Mouse (Mus musculus): ENCODE measurements at regions not wholly inside any gene's neighbourhood (a gene's known extent, or its start where the extent isn't known, plus 50 kb on each side); places are given as distances from the start of the nearest gene placed in this dataset.

DNA sequence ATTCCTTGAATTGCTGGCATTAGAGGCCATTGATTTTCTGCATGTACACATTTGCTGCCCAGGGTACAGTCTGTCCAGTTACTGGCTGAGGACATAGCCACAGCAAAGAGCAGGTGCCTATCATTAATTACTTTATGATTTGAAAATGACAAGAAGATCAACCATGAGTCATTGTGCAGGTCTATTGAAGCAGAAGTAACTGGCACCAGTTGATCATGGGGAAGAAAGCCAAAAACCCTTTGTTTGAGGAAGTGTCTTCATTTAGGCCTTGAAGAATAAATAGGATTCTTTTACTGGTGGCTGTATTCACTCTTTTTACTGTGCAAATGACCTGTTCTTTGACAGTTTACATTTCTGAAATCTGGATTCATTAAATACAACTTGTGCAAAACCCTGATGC, 863.0 kb downstream of the Serpinb8 start:
- H3K4me3 ChIP-seq (ENCODE audit: low read depth, low read length) = no peak overlapping the region
- H3K27ac ChIP-seq (ENCODE audit: low read length) = no peak overlapping the region
- no peak overlapping the region for H3K9ac ChIP-seq (replicated peaks; ENCODE audit: low read depth)
- no peak overlapping the region for H3K4me2 ChIP-seq (replicated peaks; ENCODE audit: low read depth, low read length)
- H3K27me3 ChIP-seq (replicated peaks; ENCODE audit: insufficient read depth, low read length) = no peaks in the 10 kb centered on the region
- ATAC-seq (no peak), DNase-seq (ENCODE audit: low spot score) (no peak)
- H3K4me1 ChIP-seq (ENCODE audit: insufficient read depth, low read depth, low read length) = no peaks in the 10 kb centered on the region
- no peaks in the 10 kb centered on the region for H3K36me3 ChIP-seq (ENCODE audit: insufficient read depth, low read length)
- TF ChIP-seq CTCF (IDR thresholded peaks at IDR 0.05) (no peak), EP300 (IDR thresholded peaks at IDR 0.05) (no peak)
- no peaks in the 10 kb centered on the region for H3K9me3 ChIP-seq (ENCODE audit: low read length)

DNA sequence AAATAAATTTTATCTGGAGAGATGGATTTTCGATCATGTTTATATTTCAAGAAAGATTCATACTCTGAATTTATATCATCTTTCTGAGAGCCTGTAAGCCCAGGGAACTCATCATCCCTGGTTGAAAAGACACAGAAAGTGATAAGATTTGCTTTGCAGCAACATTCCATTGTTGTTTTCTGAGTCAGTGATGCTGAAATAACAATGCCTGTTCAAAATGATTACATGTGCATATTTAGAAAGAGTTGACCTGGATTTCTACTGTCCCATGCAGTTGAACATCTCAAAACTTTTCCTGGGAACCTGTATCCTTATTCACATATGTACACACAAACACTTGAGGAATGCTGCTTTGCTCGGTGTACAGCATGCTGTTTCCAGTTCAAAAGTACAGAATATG, 882.2 kb downstream of the Serpinb8 start:
- Histone ChIP-seq H3K9ac (replicated peaks; ENCODE audit: low read depth) (no peak overlapping the region), H3K4me3 (ENCODE audit: low read depth, low read length) (no peak overlapping the region), H3K4me1 (ENCODE audit: insufficient read depth, low read depth, low read length) (no peaks in the 10 kb centered on the region), H3K27ac (ENCODE audit: low read length) (no peak overlapping the region), H3K4me2 (replicated peaks; ENCODE audit: low read depth, low read length) (no peak overlapping the region), H3K27me3 (replicated peaks; ENCODE audit: insufficient read depth, low read length) (no peaks in the 10 kb centered on the region), H3K36me3 (ENCODE audit: insufficient read depth, low read length) (no peaks in the 10 kb centered on the region), H3K9me3 (ENCODE audit: low read length) (no peaks in the 10 kb centered on the region)
- WGBS = 77% methylated on average over 2 of the region's 2 CpGs
- ATAC-seq (no peak), DNase-seq (ENCODE audit: low spot score) (no peak)
- no peak for TF ChIP-seq EP300 (IDR thresholded peaks at IDR 0.05)
- TF ChIP-seq CTCF (IDR thresholded peaks at IDR 0.05) = no peak

DNA sequence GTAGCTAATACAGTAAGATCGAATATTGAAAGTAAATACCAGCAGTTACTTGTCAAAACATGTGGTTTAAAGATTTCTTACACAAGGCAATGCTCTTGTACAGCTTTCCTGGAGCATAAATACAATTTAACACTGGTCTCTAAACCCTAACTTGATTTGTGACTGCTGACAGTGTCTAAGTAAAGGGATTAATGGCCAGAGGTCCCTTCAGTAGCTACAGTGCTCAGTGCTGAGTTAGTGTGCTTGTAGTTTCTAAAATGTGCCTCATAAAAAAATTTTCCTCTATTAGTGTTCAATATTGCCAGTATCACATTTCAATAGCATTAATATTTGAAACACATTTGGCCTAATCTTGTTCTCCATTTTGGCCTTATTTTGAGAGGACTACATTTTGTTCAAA, 909.0 kb downstream of the Serpinb8 start:
- DNase-seq (ENCODE audit: low spot score) (no peak), ATAC-seq (no peak)
- Histone ChIP-seq H3K9ac (replicated peaks; ENCODE audit: low read depth) (no peak overlapping the region), H3K4me3 (ENCODE audit: low read depth, low read length) (no peak overlapping the region), H3K9me3 (ENCODE audit: low read length) (no peaks in the 10 kb centered on the region), H3K4me2 (replicated peaks; ENCODE audit: low read depth, low read length) (no peak overlapping the region), H3K27ac (ENCODE audit: low read length) (no peak overlapping the region), H3K27me3 (replicated peaks; ENCODE audit: insufficient read depth, low read length) (no peaks in the 10 kb centered on the region), H3K4me1 (ENCODE audit: insufficient read depth, low read depth, low read length) (no peaks in the 10 kb centered on the region), H3K36me3 (ENCODE audit: insufficient read depth, low read length) (no peaks in the 10 kb centered on the region)
- TF ChIP-seq EP300 (IDR thresholded peaks at IDR 0.05) (no peak), CTCF (IDR thresholded peaks at IDR 0.05) (no peak)
- 42% methylated on average over 1 of the region's 1 CpGs for WGBS

DNA sequence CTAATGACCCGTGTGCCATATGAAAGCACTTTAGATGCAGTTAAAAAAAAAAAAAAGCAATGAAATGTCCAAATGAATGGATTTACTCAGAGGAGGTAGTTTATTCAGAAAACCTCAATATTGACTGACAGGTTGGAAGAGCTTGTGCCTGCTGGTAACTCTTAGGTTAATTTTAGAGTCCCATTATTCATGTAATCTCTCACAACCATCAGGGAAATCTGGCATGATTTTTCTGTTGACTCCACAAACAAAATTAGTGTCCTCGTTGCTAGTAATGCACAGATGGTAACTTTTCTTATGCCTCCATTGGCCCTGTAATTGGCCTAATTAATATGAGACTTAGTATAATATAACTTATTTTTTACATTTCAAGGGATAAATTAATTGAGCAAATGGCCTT, 937.6 kb downstream of the Serpinb8 start:
- no peak overlapping the region for H3K27ac ChIP-seq (ENCODE audit: low read length)
- H3K4me1 ChIP-seq (ENCODE audit: insufficient read depth, low read depth, low read length) = no peaks in the 10 kb centered on the region
- no peak overlapping the region for H3K4me2 ChIP-seq (replicated peaks; ENCODE audit: low read depth, low read length)
- DNase-seq (ENCODE audit: low spot score) = no peak
- H3K9me3 ChIP-seq (ENCODE audit: low read length) = no peaks in the 10 kb centered on the region
- WGBS = 69% methylated on average over 2 of the region's 2 CpGs
- H3K27me3 ChIP-seq (replicated peaks; ENCODE audit: insufficient read depth, low read length) = no peaks in the 10 kb centered on the region
- no peaks in the 10 kb centered on the region for H3K36me3 ChIP-seq (ENCODE audit: insufficient read depth, low read length)
- no peak overlapping the region for H3K4me3 ChIP-seq (ENCODE audit: low read depth, low read length)
- no peak for ATAC-seq
- TF ChIP-seq CTCF (IDR thresholded peaks at IDR 0.05) (no peak), EP300 (IDR thresholded peaks at IDR 0.05) (no peak)
- H3K9ac ChIP-seq (replicated peaks; ENCODE audit: low read depth) = no peak overlapping the region

DNA sequence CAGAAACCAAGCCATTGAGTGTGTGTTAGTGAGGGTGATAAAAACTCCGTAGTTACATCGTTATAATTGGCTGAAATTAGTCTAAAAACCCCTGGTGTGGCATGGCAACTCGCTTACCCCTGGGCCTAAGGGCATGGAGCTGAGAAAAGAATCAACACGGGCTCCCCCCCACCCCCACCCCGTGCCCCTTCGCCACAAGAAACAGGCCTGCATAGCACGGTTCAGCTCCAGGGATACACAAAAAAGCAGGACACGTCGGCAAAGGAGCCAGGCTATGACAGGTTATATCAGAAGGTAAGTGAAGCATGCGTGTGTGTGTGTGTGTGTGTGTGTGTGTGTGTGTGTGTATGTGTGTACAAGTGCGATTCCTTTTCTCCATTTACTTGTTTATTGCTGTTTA, 948.4 kb downstream of the Serpinb8 start:
- ATAC-seq (no peak), DNase-seq (ENCODE audit: low spot score) (no peak)
- no peak for TF ChIP-seq EP300 (IDR thresholded peaks at IDR 0.05)
- no peak for TF ChIP-seq CTCF (IDR thresholded peaks at IDR 0.05)

DNA sequence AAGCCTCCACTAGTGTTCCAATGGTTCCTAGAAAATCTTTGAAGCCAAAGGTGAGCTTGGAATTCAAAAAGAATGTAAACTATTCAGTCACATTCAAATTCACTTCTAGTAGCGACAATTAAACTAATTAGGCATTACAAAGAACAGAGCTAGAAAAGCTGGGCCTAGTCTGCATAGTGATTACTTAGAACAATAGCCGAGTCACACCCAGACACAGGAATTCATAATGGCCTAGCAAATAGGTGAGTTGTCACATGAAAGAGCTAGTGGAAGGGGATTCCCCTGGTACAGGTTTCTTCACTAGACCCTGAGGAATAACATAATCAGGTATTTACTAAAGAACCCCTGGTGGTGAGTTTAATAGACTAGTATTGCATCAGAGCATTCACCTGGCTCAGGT, 958.9 kb downstream of the Serpinb8 start:
- H3K9me3 ChIP-seq (ENCODE audit: low read length) = no peaks in the 10 kb centered on the region
- 62% methylated on average over 2 of the region's 2 CpGs for WGBS
- no peak for DNase-seq (ENCODE audit: low spot score)
- no peak overlapping the region for H3K27ac ChIP-seq (ENCODE audit: low read length)
- H3K4me1 ChIP-seq (ENCODE audit: insufficient read depth, low read depth, low read length) = no peaks in the 10 kb centered on the region
- TF ChIP-seq CTCF (IDR thresholded peaks at IDR 0.05) (no peak), EP300 (IDR thresholded peaks at IDR 0.05) (no peak)
- H3K9ac ChIP-seq (replicated peaks; ENCODE audit: low read depth) = no peak overlapping the region
- H3K36me3 ChIP-seq (ENCODE audit: insufficient read depth, low read length) = no peaks in the 10 kb centered on the region
- no peaks in the 10 kb centered on the region for H3K27me3 ChIP-seq (replicated peaks; ENCODE audit: insufficient read depth, low read length)
- H3K4me3 ChIP-seq (ENCODE audit: low read depth, low read length) = no peak overlapping the region
- no peak for ATAC-seq
- no peak overlapping the region for H3K4me2 ChIP-seq (replicated peaks; ENCODE audit: low read depth, low read length)

More for the DNA sequence above, 948.4 kb downstream of the Serpinb8 start:
- H3K4me2 ChIP-seq (replicated peaks; ENCODE audit: low read depth, low read length) = no peak overlapping the region
- H3K36me3 ChIP-seq (ENCODE audit: insufficient read depth, low read length) = no peaks in the 10 kb centered on the region
- H3K4me3 ChIP-seq (ENCODE audit: low read depth, low read length) = no peak overlapping the region
- 83% methylated on average over 11 of the region's 11 CpGs for WGBS
- no peak overlapping the region for H3K9ac ChIP-seq (replicated peaks; ENCODE audit: low read depth)
- no peaks in the 10 kb centered on the region for H3K4me1 ChIP-seq (ENCODE audit: insufficient read depth, low read depth, low read length)
- no peaks in the 10 kb centered on the region for H3K9me3 ChIP-seq (ENCODE audit: low read length)
- no peak overlapping the region for H3K27ac ChIP-seq (ENCODE audit: low read length)
- no peaks in the 10 kb centered on the region for H3K27me3 ChIP-seq (replicated peaks; ENCODE audit: insufficient read depth, low read length)

DNA sequence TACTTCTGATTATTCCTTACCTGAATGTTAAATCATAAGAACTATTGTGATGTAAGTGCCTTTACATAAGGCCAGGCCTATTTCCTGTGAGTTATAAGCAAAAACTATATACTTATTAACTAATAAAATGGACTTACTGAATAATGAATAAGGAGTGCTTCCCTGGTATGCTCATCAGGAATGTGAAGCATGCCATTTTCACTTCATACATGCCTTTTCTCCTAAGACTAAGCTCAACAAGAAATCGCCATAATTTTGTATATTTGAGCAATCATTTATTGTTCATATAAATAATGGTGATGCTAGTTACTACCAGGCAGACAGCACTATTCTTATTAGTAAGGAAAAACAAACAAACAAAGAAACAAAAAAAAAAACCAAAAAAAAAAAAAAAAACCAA, 969.1 kb downstream of the Serpinb8 start:
- H3K9ac ChIP-seq (replicated peaks; ENCODE audit: low read depth) = no peak overlapping the region
- H3K4me2 ChIP-seq (replicated peaks; ENCODE audit: low read depth, low read length) = no peak overlapping the region
- 73% methylated on average over 1 of the region's 1 CpGs for WGBS
- H3K27me3 ChIP-seq (replicated peaks; ENCODE audit: insufficient read depth, low read length) = no peaks in the 10 kb centered on the region
- no peaks in the 10 kb centered on the region for H3K9me3 ChIP-seq (ENCODE audit: low read length)
- TF ChIP-seq CTCF (IDR thresholded peaks at IDR 0.05) (no peak), EP300 (IDR thresholded peaks at IDR 0.05) (no peak)
- H3K4me1 ChIP-seq (ENCODE audit: insufficient read depth, low read depth, low read length) = no peaks in the 10 kb centered on the region
- no peak overlapping the region for H3K4me3 ChIP-seq (ENCODE audit: low read depth, low read length)
- no peaks in the 10 kb centered on the region for H3K36me3 ChIP-seq (ENCODE audit: insufficient read depth, low read length)
- no peak overlapping the region for H3K27ac ChIP-seq (ENCODE audit: low read length)
- DNase-seq (ENCODE audit: low spot score) = no peak
- no peak for ATAC-seq

Measured in lung, postnatal 0 days (tissue).